Mouse (Mus musculus) cerebellum, adult 9-10 months (tissue): ENCODE results near the gene Stx5a.

ENCODE experiments used
- DNase-seq: peaks from one replicate; pipeline ENCODE4 v3.0.0; 2022

Gene Stx5a

GRCm38 (mm10) chr19:8741243-8741869 is at the start of gene Stx5a:
Gene Stx5a, plus strand, starts transcription at chr19:8741413.
- peak; percentile 97 for DNase-seq

- DNase-seq = no peak
Observed at GRCm38 (mm10) chr19:8691871-8692539, 49.2 kb upstream of the Stx5a start.

- no peak for DNase-seq
Observed at GRCm38 (mm10) chr19:8692740-8693139, 48.5 kb upstream of the Stx5a start.

GRCm38 (mm10) chr19:8695330-8695729 is 45.9 kb upstream of the Stx5a start:
- no peak for DNase-seq

- DNase-seq = no peak
Observed at GRCm38 (mm10) chr19:8699652-8700051, 41.6 kb upstream of the Stx5a start.

- DNase-seq = no peak
Observed at GRCm38 (mm10) chr19:8702458-8702857, 38.8 kb upstream of the Stx5a start.

- no peak for DNase-seq
Observed at GRCm38 (mm10) chr19:8703571-8703970, 37.6 kb upstream of the Stx5a start.

GRCm38 (mm10) chr19:8705026-8705708 is 36.0 kb upstream of the Stx5a start:
- no peak for DNase-seq

- DNase-seq = no peak
Observed at GRCm38 (mm10) chr19:8706132-8706667, 35.0 kb upstream of the Stx5a start.

- no peak for DNase-seq
Observed at GRCm38 (mm10) chr19:8706930-8707329, 34.3 kb upstream of the Stx5a start.

GRCm38 (mm10) chr19:8708954-8709353 is 32.3 kb upstream of the Stx5a start:
- no peak for DNase-seq

GRCm38 (mm10) chr19:8710057-8710456 is 31.2 kb upstream of the Stx5a start:
- peak; percentile 32 for DNase-seq

- peak; percentile 37 for DNase-seq
Observed at GRCm38 (mm10) chr19:8711506-8711905, 29.7 kb upstream of the Stx5a start.

GRCm38 (mm10) chr19:8711949-8712869 is 29.0 kb upstream of the Stx5a start:
- peak; percentile 30 for DNase-seq

GRCm38 (mm10) chr19:8712870-8713305 is 28.3 kb upstream of the Stx5a start:
- DNase-seq = peak; percentile 71

- peak; percentile 91 for DNase-seq
Observed at GRCm38 (mm10) chr19:8713306-8713996, 27.8 kb upstream of the Stx5a start.

- no peak for DNase-seq
Observed at GRCm38 (mm10) chr19:8713997-8714652, 27.1 kb upstream of the Stx5a start.

GRCm38 (mm10) chr19:8714653-8715481 is 26.3 kb upstream of the Stx5a start:
- DNase-seq = peak; percentile 38

GRCm38 (mm10) chr19:8715868-8716766 is 25.1 kb upstream of the Stx5a start:
- DNase-seq = peak; percentile 14
